Mouse (Mus musculus) gastrocnemius, postnatal 14 days (tissue): Measurements from ENCODE around the gene Asb14. TPM values are rescaled to one million over a fixed set of nuclear protein-coding genes. Genes with fewer than 3 reads are reported as not detected.
"Not testable (repeated sequence)": the region's sequence is repeated elsewhere in the genome, so short reads cannot be mapped to it uniquely, and the experiment has no call there.

ENCODE experiments used
- DNase-seq: peaks from one replicate; pipeline ENCODE4 v3.0.0; 2021; ENCODE audit warnings: mixed read lengths
- intact Hi-C: fragments of 180-260 bp; cut with DNase I; formaldehyde crosslinking; loops from one replicate; pipeline ENCODE4 v1.15.1; 2025; ENCODE audit warnings: low total_unique reads
- long read RNA-seq, 2 experiments: library from polyadenylated mRNA; stranded (forward); transcript quantifications; one replicate each; pipeline ENCODE4 v2.0.0; 2021
- total RNA-seq, 2 experiments: library from RNA; stranded (reverse); gene quantifications; 2 replicates each; pipeline ENCODE4 v1.2.3; 2021

Asb14 gene
- 10 to 100 TPM; 33.2 to 37.8 TPM for total RNA-seq
- long read RNA-seq, experiment 1, transcript Asb14-201 (10 exons, 2,062 nt), result major isoform, 14 of 33 reads
- long read RNA-seq, experiment 1, partial matches to known transcripts, result 5 of 33 reads
- long read RNA-seq, experiment 1, other reads (novel, unspliced or antisense), result 13 of 33 reads
- long read RNA-seq, experiment 2, transcript Asb14-201 (10 exons, 2,062 nt), result major isoform, 13 of 33 reads
- long read RNA-seq, experiment 2, partial matches to known transcripts, result 2 of 33 reads
- long read RNA-seq, experiment 2, other reads (novel, unspliced or antisense), result 18 of 33 reads

DNA sequence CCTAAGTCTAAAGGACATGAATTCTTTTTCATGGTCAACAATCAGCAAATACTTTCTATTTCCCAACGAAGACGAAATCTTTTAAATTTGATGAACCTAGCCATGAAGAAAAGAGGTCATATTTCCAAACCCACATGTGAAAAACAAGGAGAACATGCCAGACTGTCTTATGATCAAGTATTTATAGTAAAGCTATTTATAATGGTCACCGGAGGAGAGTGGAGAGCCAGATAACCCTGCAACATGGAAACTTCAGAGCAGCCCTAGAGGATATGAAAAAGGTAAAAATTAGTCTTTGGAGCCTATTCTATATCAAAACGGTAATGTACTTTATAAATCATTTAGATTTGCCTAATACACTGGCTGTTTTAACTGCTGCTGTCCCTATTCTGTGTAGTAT, at the start of gene Asb14:
Gene Asb14, plus strand, starts transcription at position 166 of the 400 bp plus-strand sequence.
- DNase-seq, result no peak
- intact Hi-C loops, result no loop called here

DNA sequence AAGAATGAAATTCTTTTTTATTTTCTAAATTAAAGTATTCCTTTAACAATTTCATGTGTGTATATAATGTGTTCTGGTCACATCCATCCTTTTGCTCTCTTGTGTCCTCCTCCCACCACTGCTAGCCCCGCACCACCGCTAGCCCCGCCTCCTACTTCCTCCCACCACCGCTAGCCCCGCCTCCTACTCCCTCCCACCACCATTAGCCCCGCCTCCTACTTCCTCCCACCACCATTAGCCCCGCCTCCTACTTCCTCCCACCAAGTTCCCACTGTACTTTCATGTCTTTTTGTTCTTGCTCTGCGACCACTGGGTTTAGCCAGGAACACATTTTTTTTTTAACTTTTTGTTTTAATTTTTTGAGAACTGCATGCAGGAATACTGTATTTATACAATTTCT, 41.3 kb upstream of the Asb14 start:
- no peak for DNase-seq
- intact Hi-C loops, result no loop called here

DNA sequence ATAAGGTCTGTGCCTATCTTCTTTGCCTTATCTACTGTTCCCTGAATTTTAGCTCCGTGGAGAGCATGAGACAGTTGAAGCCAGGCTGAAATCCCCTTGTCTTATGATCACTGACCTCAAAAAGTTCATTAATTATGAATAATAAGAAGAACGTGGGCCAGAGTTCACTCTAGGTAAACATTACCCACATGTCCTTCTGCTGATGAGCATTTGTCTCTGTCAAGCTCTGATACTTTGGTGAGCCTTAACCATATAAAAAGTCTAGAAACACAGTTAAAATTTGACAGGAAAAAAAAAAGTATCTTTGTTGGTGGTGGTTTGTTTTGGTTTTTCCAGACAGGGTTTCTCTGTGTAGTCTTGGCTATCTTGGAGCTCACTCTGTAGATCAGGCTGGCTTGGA, 40.3 kb upstream of the Asb14 start:
- DNase-seq, result no peak
- intact Hi-C loops, result no loop called here

DNA sequence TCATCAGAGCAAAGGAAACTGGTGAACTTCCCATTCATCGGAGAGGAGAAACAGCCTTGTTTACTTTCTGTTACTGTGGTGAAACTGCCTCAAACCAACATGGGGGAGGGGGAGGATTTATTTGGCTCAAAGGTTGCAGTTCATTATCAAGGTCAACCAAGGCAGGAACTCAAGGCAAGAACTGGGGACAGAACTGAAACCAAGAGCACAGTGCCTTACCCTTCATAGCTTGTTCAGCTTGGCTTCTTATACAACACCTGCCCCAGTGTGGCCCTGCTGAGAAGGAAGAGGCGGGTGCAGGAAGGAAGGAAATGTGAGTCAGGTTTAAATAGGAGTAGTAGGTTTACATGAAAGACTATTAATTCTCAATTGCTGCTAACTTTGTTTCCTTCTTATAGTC, 36.0 kb upstream of the Asb14 start:
- no peak for DNase-seq
- intact Hi-C loops, result no loop called here

DNA sequence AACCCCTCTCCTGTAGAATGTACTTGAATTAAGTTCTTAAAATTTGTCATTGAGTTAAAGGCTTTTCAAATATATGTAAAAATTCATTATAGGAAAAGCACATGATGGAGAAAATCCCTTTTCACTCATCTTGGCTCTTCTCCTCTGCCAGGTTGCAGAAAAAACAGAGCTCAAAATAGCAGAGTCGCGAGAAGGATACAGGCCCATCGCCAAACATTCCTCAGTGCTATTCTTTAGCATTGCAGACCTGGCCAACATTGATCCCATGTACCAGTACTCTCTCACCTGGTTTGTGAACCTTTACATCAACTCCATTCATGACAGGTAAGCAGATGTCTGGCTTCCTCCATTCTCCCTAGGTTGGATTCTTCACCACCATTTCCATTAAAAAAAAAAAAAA, 35.3 kb upstream of the Asb14 start:
- intact Hi-C loops, result no loop called here

DNA sequence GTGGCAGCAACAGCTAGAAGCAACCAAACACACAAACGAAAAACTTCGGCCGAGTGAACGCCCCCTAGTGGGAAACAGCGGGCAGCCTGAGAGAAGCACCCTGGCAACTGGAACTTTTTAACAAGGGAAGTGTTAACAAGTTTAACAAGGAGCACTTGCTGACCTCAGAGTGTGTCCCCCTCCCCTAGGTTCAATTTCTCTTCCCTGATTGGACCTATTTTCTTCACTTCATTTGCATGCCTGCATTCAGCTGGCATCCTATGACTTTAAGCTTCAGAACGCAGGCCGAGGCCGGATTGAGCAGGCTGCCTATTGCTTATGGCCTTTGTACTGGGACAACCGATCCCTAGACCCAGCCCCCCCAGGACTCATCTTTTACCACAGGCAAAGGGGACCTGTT, 27.0 kb upstream of the Asb14 start:
- intact Hi-C loops, result no loop called here
- no peak for DNase-seq

More for the DNA sequence above, 35.3 kb upstream of the Asb14 start:
- no peak for DNase-seq

DNA sequence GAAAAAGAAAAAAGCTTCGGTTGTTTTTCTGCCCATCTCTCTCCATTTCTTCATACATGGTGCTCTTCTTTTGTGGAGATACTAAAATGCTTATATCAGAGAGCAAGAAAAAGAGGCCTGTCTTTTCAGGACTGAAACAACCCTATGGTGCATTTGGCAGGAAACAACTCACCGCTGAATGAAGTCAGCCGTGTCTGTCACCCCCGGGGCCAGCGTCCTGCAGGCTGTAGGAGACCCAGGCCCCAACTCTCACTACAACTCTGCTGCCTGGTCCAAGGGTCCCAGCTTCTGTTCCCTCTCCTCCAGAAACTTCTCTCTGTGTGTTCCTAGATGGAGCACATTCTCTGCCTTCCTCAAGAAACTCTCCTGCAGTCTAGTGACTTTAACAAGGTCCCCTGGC, 26.1 kb upstream of the Asb14 start:
- intact Hi-C loops, result no loop called here
- DNase-seq, result no peak

DNA sequence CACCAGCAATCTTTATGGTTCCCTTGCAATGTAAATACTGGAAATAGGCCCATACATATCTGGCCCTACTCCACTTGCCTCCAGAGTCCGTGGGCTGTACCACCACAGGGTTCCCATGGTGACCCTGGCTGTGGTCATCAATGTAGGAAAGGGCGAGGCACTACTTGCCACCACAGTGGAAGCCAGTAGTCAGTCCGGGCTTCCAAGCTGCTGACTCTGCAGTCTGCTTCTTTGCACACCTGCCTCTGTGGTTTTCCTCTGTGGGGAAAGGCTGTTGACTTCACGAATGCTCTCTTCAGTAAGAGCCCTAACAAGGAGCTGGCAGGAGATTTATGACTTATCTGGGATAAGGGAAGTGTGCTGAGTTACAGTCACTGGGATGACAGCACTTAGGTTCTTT, 15.6 kb upstream of the Asb14 start:
- intact Hi-C loops, result no loop called here

DNA sequence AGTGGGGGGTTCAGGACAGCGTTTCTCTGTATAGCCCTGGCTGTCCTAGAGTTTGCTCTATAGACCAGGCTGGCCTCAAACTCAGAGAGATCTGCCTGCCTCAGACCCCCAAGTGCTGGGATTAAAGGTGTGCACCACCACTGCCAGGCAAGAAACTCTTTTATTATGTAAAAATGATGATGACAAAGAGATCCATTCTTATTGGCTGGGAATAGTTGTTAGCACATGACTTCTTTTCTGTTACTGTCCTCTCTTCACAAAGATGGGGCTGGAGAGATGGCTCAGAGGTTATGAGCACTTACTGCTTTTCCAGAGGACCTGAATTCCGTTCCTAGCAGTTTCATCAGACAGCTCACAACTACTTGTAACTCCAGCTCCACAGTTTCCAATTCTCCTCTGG, 14.4 kb upstream of the Asb14 start:
- intact Hi-C loops, result no loop called here

More for the DNA sequence above, 15.6 kb upstream of the Asb14 start:
- no peak for DNase-seq

DNA sequence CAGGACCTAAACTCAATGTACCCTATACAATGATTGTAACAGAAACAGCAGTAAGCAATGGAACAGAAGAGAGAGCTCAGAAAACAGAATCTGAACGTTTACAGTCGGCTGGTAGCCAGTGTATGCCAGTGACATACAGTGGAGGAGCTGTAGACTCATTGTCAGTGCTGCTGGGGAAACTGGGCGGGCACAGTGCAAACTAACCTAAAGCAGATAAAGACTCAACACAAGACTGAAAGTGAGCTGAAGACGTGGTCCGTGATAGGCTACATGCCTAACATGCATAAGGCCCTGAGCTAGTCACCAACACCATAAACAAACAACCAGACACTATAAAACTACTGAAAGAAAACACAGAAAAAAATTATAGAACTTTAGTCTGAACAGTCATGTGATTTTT, 12.7 kb upstream of the Asb14 start:
- intact Hi-C loops, result loop anchor here (2.0 kb wide), 1 partner anchor 67 kb away; no protein-coding TSS in a partner anchor
- DNase-seq, result no peak

More for the DNA sequence above, 14.4 kb upstream of the Asb14 start:
- DNase-seq, result no peak

DNA sequence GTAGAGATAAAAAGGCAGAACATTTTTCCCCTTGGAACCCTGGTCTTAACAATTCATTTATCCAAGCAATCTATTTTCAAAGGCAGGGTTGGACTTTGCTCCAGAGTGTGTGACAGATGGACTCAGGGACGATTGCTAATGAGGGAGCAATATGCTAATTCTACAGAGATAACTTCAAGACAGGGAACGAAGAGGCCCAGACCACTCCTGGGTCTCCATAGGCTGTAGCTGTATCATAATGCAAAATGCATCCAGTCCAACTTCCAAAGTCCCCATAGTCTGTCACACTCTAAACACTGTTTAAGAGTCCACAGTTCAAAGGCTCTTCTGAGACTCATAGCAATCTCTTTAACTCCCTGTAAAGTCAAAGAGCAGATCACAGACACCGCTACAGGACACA, 7.1 kb upstream of the Asb14 start:
- DNase-seq, result no peak
- intact Hi-C loops, result no loop called here

DNA sequence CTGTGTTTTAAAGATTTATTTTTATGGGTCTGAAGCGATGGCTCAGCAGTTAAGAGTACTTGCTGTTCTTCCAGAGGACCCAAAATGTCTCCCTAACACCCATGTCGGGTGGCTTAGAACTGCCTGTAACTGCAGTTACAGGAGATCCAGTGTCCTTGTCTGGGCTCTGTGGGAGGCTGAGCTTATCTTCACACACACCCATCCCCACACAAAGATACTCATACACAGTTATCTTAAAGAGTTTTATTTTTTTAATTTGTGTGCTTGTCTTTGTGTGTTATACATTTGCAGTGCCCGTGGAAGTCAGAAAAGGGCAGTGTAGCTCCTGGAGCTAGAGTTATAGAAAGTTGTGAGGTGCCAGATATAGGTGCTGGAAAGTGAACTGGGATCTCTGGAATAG, 3.6 kb upstream of the Asb14 start:
- DNase-seq, result no peak
- intact Hi-C loops, result no loop called here

DNA sequence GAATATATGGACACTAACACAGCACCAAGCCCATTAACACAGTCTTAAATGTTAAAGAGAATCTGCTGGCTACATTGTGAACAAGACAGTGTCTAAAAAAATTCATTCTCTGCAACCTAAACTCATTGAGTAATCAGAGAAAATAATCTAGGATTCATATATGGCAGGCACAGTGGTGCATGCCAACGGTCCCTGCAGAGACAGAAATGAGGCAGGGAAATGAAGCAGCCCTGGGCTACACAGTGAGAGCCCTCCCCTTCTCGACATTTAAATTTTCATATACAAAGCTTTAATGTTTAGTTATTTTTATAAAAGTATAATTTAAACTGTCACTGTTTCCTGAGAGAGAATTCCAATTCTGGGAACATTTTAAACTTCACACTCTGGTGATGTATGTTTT, 5.1 kb downstream of the Asb14 start:
- DNase-seq, result no peak
- intact Hi-C loops, result no loop called here

DNA sequence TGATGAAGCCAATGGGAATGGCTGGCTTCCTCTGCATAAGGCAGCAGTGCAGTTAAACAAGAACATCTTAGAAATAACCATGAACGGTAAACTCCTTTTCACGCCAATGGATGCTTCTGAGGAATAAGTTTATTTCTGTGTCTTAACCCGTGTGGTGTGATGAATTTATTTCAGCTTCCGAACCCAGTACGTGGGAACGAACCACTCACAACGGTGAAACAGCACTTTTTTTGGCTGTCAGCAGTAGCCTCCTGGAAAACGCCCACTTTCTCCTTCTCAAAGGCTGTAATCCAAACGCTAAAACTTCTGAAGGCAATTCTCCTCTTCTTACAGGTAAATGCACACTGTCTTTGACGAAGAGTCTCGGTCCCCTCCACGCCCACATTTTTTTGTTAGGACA, 6.5 kb downstream of the Asb14 start:
- intact Hi-C loops, result no loop called here
- no peak for DNase-seq

DNA sequence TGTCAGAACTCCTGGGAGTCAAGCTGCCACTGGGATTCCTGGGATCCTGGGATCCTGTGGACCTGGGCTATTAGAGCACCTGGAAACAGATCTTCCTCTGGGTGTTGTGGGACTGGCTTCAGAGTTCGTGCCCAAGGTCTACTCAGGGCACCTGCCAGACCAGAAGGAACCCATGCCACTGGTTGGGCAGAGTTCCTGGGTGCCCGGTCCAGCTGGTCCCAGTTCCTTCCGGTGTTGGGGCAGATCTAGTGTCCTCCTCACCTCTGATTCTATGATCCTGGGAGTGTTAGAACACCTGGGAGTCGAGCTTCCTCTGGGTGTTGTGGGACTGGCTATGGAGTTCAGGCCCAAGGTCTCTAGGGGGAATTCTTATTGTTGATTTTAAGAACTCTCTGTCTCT, 13.0 kb downstream of the Asb14 start:
- intact Hi-C loops, result no loop called here

DNA sequence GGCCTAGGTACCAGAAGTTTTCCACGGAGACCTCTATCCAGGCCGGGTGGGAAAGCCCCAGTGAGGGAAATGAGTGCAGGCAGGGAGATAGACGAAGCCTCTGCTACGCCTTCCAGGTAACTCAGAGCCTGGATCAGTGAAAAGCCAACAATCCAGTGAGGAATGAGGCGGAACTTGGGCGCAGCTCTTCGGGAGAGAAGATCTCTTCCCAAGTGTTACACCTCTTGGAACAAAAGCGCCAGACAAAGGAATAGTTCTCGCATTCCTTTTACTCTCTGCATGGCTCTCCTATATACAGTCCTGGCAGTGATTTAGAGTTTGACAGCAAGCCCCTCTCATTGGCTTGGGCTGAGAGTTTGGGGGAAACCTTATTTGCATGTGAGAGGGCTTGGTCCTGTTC, 16.1 kb downstream of the Asb14 start:
- intact Hi-C loops, DNase-seq: not testable (repeated sequence)

More for the DNA sequence above, 13.0 kb downstream of the Asb14 start:
- no peak for DNase-seq

DNA sequence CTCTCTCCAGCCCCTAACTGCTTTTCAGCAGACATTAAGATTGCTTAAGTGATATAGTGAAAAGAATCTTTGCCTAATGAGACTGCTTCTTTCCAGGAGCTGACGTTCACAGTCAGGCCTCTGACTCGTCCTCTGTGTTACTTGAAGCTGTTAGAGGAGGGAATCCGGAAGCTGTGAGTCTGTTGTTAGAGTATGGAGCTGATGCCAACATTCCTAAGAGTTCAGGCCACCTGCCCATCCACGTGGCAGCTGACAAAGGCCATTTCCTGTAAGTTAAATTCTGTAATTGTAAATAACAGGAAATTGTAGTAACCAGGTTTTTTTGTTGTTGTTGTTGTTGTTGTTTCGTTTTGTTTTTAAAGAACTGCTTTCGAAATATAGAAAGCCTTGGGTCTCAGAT, 16.8 kb downstream of the Asb14 start:
- no peak for DNase-seq
- intact Hi-C loops, result no loop called here

DNA sequence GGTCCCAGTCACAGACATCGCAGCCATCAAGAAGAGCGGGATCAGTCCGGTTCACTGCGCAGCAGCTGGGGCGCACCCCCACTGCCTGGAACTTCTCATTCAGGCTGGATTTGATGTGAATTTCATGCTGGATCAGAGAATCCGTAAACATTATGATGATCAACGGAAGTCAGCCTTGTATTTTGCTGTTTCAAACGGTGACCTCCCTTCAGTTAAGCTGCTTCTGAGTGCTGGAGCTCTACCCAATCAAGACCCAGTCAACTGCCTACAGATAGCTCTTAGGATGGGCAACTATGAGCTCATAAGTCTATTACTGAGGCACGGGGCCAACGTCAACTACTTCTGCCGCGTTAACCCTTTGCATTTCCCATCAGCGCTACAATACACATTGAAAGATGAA, 17.5 kb downstream of the Asb14 start:
- no peak for DNase-seq

DNA sequence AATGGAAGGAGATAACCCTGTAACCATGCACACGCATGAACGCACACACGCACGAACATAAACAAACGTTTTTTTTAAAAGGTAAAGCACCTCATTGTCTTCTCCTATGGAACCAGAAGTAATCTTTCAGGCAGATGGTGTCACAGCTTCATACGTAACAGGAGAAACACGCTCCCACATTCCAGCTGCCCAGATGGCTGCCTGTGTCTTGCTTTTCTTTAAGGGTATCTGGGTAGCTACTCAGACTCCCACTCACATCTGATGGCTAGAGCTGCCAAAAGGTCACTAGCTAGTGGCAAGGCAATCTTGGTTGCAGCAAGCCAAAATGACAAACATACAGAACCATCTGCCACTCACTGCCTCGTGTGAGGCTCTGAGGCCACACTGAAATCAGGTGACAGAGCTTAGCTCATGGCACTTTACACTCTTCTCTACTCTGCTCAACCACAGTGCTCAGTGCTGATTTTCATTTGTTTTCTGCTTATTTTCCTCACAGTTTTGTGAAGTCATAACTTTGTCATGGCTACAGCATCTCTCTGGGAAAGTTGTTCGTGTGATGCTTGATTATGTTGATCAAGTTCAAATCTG, 19.4 kb downstream of the Asb14 start:
- no peak for DNase-seq
- intact Hi-C loops, result no loop called here

More for the DNA sequence above, 17.5 kb downstream of the Asb14 start:
- intact Hi-C loops, result no loop called here

DNA sequence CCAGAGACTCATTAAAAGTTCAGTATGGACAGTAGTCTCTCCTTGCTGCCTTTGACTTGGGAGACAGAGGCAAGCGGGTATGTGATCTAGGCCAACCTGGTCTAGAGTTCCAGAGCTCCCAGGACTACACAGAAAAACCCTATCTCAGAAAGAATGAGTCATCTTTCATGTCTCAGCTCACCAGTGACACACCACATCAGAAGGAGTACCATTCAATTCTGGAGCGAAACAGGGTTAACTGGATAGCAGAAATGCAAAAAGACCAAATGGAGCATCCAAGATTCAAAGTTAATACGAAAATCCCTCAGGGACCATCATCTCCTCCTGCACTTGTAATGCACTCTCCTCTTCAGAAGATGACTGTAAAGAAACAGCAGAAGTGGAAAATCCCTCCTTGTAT, 25.0 kb downstream of the Asb14 start:
- DNase-seq, result no peak
- intact Hi-C loops, result no loop called here

DNA sequence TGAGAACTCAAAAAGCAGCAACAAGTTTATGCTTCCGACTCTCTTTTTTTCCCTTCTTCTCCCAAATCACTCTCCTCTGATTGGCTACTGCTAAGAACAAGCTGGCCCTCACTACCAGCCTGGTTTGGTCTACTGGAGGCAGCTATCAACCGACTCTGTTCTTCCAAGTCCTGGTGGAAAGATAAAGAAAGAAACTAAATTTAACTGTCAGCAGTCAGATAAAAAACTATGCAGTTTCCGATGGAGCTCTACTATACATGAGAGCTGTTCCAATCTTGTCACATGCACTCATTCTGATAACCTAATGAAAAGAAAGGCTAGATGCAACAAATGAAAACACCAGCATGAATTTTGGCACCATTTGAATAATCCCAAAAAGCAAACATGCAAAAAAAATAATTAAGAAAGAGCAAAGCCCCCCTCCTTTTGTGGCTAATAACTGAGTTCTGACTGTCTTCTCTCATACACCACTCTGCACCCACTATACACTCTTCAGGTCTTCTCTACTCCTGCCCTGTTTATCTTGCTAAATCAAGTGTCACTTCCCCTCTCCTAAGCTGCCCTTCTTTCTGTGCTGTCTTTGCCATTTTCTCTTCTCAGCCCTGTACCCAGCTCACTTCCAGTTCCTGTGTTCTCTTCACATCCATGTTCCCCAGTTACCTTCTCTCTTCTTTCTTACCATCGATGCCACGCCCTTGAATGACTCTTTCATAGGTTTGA, 29.5 kb downstream of the Asb14 start:
- intact Hi-C loops, result no loop called here
- DNase-seq, result no peak
